Mouse (Mus musculus) midbrain, embryonic 10.5 days (tissue): ENCODE measurements around the gene Tns2. TPM values are rescaled to one million over a fixed set of nuclear protein-coding genes. Genes with fewer than 3 reads are reported as not detected.

Experiments used
- DNase-seq: peaks from one replicate; pipeline ENCODE4 v3.0.0-alpha.2; 2017; ENCODE audit warnings: low spot score
- H3K27ac ChIP-seq: fragments of 300-500 bp; sonication (generic); replicated peaks from 2 replicates; pipeline ENCODE4 v1.5.1; 2016; ENCODE audit warnings: mild to moderate bottlenecking
- H3K27me3 ChIP-seq: fragments of 300-500 bp; sonication (generic); 2 replicates; pipeline ENCODE4 v1.6.1; 2016; ENCODE audit warnings: low read depth, mild to moderate bottlenecking; ENCODE audit not compliant: poor library complexity, severe bottlenecking
- H3K36me3 ChIP-seq: fragments of 300-500 bp; sonication (generic); 2 replicates; pipeline ENCODE4 v1.6.1; 2016; ENCODE audit warnings: mild to moderate bottlenecking, moderate library complexity
- H3K4me1 ChIP-seq: fragments of 300-500 bp; sonication (generic); 2 replicates; pipeline ENCODE4 v1.6.1; 2016
- H3K4me3 ChIP-seq: fragments of 300-500 bp; sonication (generic); 2 replicates; pipeline ENCODE4 v1.5.1; 2016; ENCODE audit warnings: mild to moderate bottlenecking, moderate library complexity
- H3K9me3 ChIP-seq: fragments of 300-500 bp; sonication (generic); replicated peaks from 2 replicates; pipeline ENCODE4 v1.6.1; 2016; ENCODE audit warnings: mild to moderate bottlenecking
- WGBS: fragments of 180-500 bp; shearing (Covaris S2); methylation state at CpG from one replicate; pipeline ENCODE4 v1.1.7; 2016; 5-methylcytosine and 5-hydroxymethylcytosine counted together
- polyA plus RNA-seq: library from polyadenylated mRNA; unstranded; fragments of >200 nt; fragmentation: Nextera tagmentation; extraction: Ambion mirVana; gene quantifications from 2 replicates; pipeline ENCODE4 v1.2.1, GENCODE M21; 2016

The Tns2 gene
- polyA plus RNA-seq, 1 experiment from 2014 or later: 9.4 TPM

- peak; percentile 11 for DNase-seq
- WGBS: 82% methylated on average over 19 of the region's 19 CpGs
- Histone ChIP-seq H3K36me3 (peaks cover 73% of the 10 kb centered on the region), H3K4me1 (0 out of 2 replicates have a peak, but pooled peaks cover 3% of the 10 kb centered on the region), H3K27me3 (no peaks in the 10 kb centered on the region), H3K4me3 (no peak overlapping the region), H3K27ac (no peak overlapping the region), H3K9me3 (no peaks in the 10 kb centered on the region)
Observed at GRCm38 (mm10) chr15:102117461-102118443, 17.5 kb downstream of the Tns2 start.

GRCm38 (mm10) chr15:102118591-102118990 lies 18.4 kb downstream of the Tns2 start:
- Histone ChIP-seq H3K4me1 (0 out of 2 replicates have a peak, but pooled peaks cover 3% of the 10 kb centered on the region), H3K36me3 (peaks cover 75% of the 10 kb centered on the region), H3K9me3 (no peaks in the 10 kb centered on the region), H3K27ac (no peak overlapping the region), H3K4me3 (no peak overlapping the region), H3K27me3 (no peaks in the 10 kb centered on the region)
- WGBS: 85% methylated on average over 4 of the region's 4 CpGs
- DNase-seq: no peak

GRCm38 (mm10) chr15:102119121-102119830 lies 19.1 kb downstream of the Tns2 start:
- WGBS: 78% methylated on average over 8 of the region's 8 CpGs
- no peaks in the 10 kb centered on the region for H3K27me3 ChIP-seq
- H3K27ac ChIP-seq: no peak overlapping the region
- H3K36me3 ChIP-seq: peaks cover 77% of the 10 kb centered on the region
- DNase-seq: no peak
- no peaks in the 10 kb centered on the region for H3K9me3 ChIP-seq
- H3K4me3 ChIP-seq: no peak overlapping the region
- 0 out of 2 replicates have a peak, but pooled peaks cover 3% of the 10 kb centered on the region for H3K4me1 ChIP-seq

- peaks cover 82% of the 10 kb centered on the region for H3K36me3 ChIP-seq
- no peak for DNase-seq
- WGBS: 81% methylated on average over 2 of the region's 2 CpGs
Observed at GRCm38 (mm10) chr15:102119831-102120170, 19.6 kb downstream of the Tns2 start.

GRCm38 (mm10) chr15:102120530-102120929 lies 20.3 kb downstream of the Tns2 start:
- Histone ChIP-seq H3K27ac (no peak overlapping the region), H3K4me3 (no peak overlapping the region), H3K27me3 (no peaks in the 10 kb centered on the region), H3K9me3 (no peaks in the 10 kb centered on the region), H3K4me1 (0 out of 2 replicates have a peak, but pooled peaks cover 3% of the 10 kb centered on the region), H3K36me3 (peaks cover 85% of the 10 kb centered on the region)
- 91% methylated on average over 5 of the region's 5 CpGs for WGBS
- no peak for DNase-seq

More at GRCm38 (mm10) chr15:102119831-102120170, 19.6 kb downstream of the Tns2 start:
- Histone ChIP-seq H3K4me1 (0 out of 2 replicates have a peak, but pooled peaks cover 3% of the 10 kb centered on the region), H3K27ac (no peak overlapping the region), H3K27me3 (no peaks in the 10 kb centered on the region), H3K9me3 (no peaks in the 10 kb centered on the region), H3K4me3 (no peak overlapping the region)

GRCm38 (mm10) chr15:102126303-102126702 lies 26.1 kb downstream of the Tns2 start:
- Histone ChIP-seq H3K36me3 (peaks cover 85% of the 10 kb centered on the region), H3K27me3 (no peaks in the 10 kb centered on the region), H3K9me3 (no peaks in the 10 kb centered on the region), H3K4me1 (no peaks in the 10 kb centered on the region), H3K27ac (no peak overlapping the region), H3K4me3 (no peak overlapping the region)
- 80% methylated on average over 2 of the region's 2 CpGs for WGBS
- no peak for DNase-seq

- no peaks in the 10 kb centered on the region for H3K9me3 ChIP-seq
- no peaks in the 10 kb centered on the region for H3K27me3 ChIP-seq
- WGBS: 96% methylated on average over 9 of the region's 9 CpGs
- peaks cover 52% of the 10 kb centered on the region for H3K36me3 ChIP-seq
- H3K4me3 ChIP-seq: no peak overlapping the region
- DNase-seq: no peak
- no peak overlapping the region for H3K27ac ChIP-seq
- peaks cover 24% of the 10 kb centered on the region for H3K4me1 ChIP-seq
Observed at GRCm38 (mm10) chr15:102133314-102133713, 33.1 kb downstream of the Tns2 start.

- Histone ChIP-seq H3K9me3 (no peaks in the 10 kb centered on the region), H3K36me3 (peaks cover 38% of the 10 kb centered on the region), H3K4me1 (peaks cover 24% of the 10 kb centered on the region), H3K27ac (no peak overlapping the region), H3K4me3 (peak overlapping the region; percentile 89; the same call in 1 of the 2 replicates), H3K27me3 (no peaks in the 10 kb centered on the region; the same call in 1 of the 2 replicates)
- 90% methylated on average over 2 of the region's 2 CpGs for WGBS
- no peak for DNase-seq
Observed at GRCm38 (mm10) chr15:102134709-102135108, 34.5 kb downstream of the Tns2 start.

GRCm38 (mm10) chr15:102135522-102136128 lies 35.4 kb downstream of the Tns2 start:
- Histone ChIP-seq H3K4me3 (peak overlapping the region; percentile 89), H3K36me3 (peaks cover 29% of the 10 kb centered on the region), H3K27ac (peak overlapping the region; percentile 91), H3K9me3 (no peaks in the 10 kb centered on the region), H3K27me3 (no peaks in the 10 kb centered on the region; the same call in 1 of the 2 replicates), H3K4me1 (peaks cover 24% of the 10 kb centered on the region)
- 3% methylated on average over 35 of the region's 35 CpGs for WGBS
- DNase-seq: no peak

GRCm38 (mm10) chr15:102136129-102136758 lies 36.0 kb downstream of the Tns2 start, which contains the start of gene Spryd3:
Spryd3 (minus strand) TSS chr15:102136234.
- H3K4me3 ChIP-seq: peak within 1 kb of the TSS; percentile 89
- H3K27me3 ChIP-seq: no peaks in the 10 kb centered on the region; the same call in 1 of the 2 replicates
- peaks cover 24% of the 10 kb centered on the region for H3K4me1 ChIP-seq
- WGBS: under 1% methylated on average over 50 of the region's 50 CpGs
- DNase-seq: peak; percentile 98
- peak within 1 kb of the TSS; percentile 91 for H3K27ac ChIP-seq
- peaks cover 23% of the 10 kb centered on the region for H3K36me3 ChIP-seq
- no peaks in the 10 kb centered on the region for H3K9me3 ChIP-seq

- Histone ChIP-seq H3K27me3 (peaks cover 42% of the 10 kb centered on the region), H3K36me3 (no peaks in the 10 kb centered on the region), H3K4me1 (peaks cover 27% of the 10 kb centered on the region), H3K4me3 (no peak overlapping the region), H3K9me3 (no peaks in the 10 kb centered on the region), H3K27ac (no peak overlapping the region)
- WGBS: 87% methylated on average over 5 of the region's 5 CpGs
- no peak for DNase-seq
Observed at GRCm38 (mm10) chr15:102141120-102141519, 40.9 kb downstream of the Tns2 start.
